Mouse (Mus musculus): ENCODE data around the gene Igsf8.

GRCm38 (mm10) chr1:172308409-172308808 is 47.0 kb downstream of the Igsf8 start:
- no peak for TF ChIP-seq CTCF (IDR thresholded peaks at IDR 0.05; ENCODE audit: low read depth)
- TF ChIP-seq EP300 (IDR thresholded peaks at IDR 0.05; ENCODE audit: low read depth) = no peak
